Mouse (Mus musculus) kidney, embryonic 15.5 days (tissue): ENCODE measurements around the gene Ube2e2. TPM values are rescaled to one million over a fixed set of nuclear protein-coding genes. Genes with fewer than 3 reads are reported as not detected.
"Not testable (repeated sequence)": the region's sequence is repeated elsewhere in the genome, so short reads cannot be mapped to it uniquely, and the experiment has no call there.

Experiments
- ATAC-seq: fragments of 200-750 bp; cut with Nextera tagmentation; replicated peaks from 2 replicates; pipeline ENCODE4 v1.8.0; 2017; ENCODE audit warnings: moderate TSS enrichment; ENCODE audit not compliant: low FRiP score
- H3K27ac ChIP-seq: fragments of 300-500 bp; sonication (generic); 2 replicates; pipeline ENCODE4 v1.5.1; 2015; ENCODE audit warnings: mild to moderate bottlenecking, inconsistent platforms
- H3K27me3 ChIP-seq: fragments of 300-500 bp; sonication (generic); 2 replicates; pipeline ENCODE4 v1.6.1; 2015; ENCODE audit warnings: inconsistent platforms
- H3K36me3 ChIP-seq: fragments of 300-500 bp; sonication (generic); 2 replicates; pipeline ENCODE4 v1.6.1; 2015; ENCODE audit warnings: inconsistent platforms
- H3K4me1 ChIP-seq: fragments of 300-500 bp; sonication (generic); 2 replicates; pipeline ENCODE4 v1.6.1; 2015; ENCODE audit warnings: inconsistent platforms
- H3K4me2 ChIP-seq: fragments of 300-500 bp; sonication (generic); 2 replicates; pipeline ENCODE4 v1.6.1; 2015; ENCODE audit warnings: moderate library complexity, mild to moderate bottlenecking, inconsistent platforms
- H3K4me3 ChIP-seq: fragments of 300-500 bp; sonication (generic); replicated peaks from 2 replicates; pipeline ENCODE4 v1.5.1; 2015; ENCODE audit warnings: mild to moderate bottlenecking, inconsistent platforms
- H3K9ac ChIP-seq: fragments of 300-500 bp; sonication (generic); 2 replicates; pipeline ENCODE4 v1.6.1; 2015; ENCODE audit warnings: mild to moderate bottlenecking, inconsistent platforms
- H3K9me3 ChIP-seq: fragments of 300-500 bp; sonication (generic); replicated peaks from 2 replicates; pipeline ENCODE4 v1.6.1; 2016; ENCODE audit warnings: inconsistent platforms
- WGBS: fragments of 180-500 bp; shearing (Covaris S2); methylation state at CpG from one replicate; pipeline ENCODE4 v1.1.7; 2015; ENCODE audit warnings: mixed read lengths; 5-methylcytosine and 5-hydroxymethylcytosine counted together
- polyA plus RNA-seq: library from polyadenylated mRNA; unstranded; fragments of >200 nt; fragmentation: Nextera tagmentation; extraction: Ambion mirVana; gene quantifications from 2 replicates; pipeline ENCODE4 v1.2.1, GENCODE M21; 2015

Gene Ube2e2
- polyA plus RNA-seq, 1 experiment from 2014 or later, result 54.1 TPM

GRCm38 (mm10) chr14:18581735-18582134, 312.3 kb downstream of the Ube2e2 start:
- no peaks in the 10 kb centered on the region for H3K9me3 ChIP-seq
- WGBS, result 86% methylated on average over 4 of the region's 4 CpGs
- ATAC-seq, result no peak

GRCm38 (mm10) chr14:18574756-18575155, 319.3 kb downstream of the Ube2e2 start:
- H3K36me3 ChIP-seq, result no peaks in the 10 kb centered on the region
- 47% methylated on average over 2 of the region's 2 CpGs for WGBS
- no peaks in the 10 kb centered on the region for H3K27me3 ChIP-seq

More at GRCm38 (mm10) chr14:18581735-18582134, 312.3 kb downstream of the Ube2e2 start:
- Histone ChIP-seq H3K4me3 (no peak overlapping the region), H3K4me2 (no peak overlapping the region), H3K9ac (no peak overlapping the region), H3K27ac (no peak overlapping the region), H3K36me3 (no peaks in the 10 kb centered on the region), H3K27me3 (no peaks in the 10 kb centered on the region), H3K4me1 (no peaks in the 10 kb centered on the region)

GRCm38 (mm10) chr14:18574130-18574721, 319.8 kb downstream of the Ube2e2 start:
- Histone ChIP-seq H3K4me2 (no peak overlapping the region), H3K9me3 (no peaks in the 10 kb centered on the region), H3K4me1 (no peaks in the 10 kb centered on the region), H3K36me3 (no peaks in the 10 kb centered on the region), H3K9ac (no peak overlapping the region), H3K4me3 (no peak overlapping the region), H3K27me3 (no peaks in the 10 kb centered on the region), H3K27ac (no peak overlapping the region)
- ATAC-seq, result peak; percentile 74; the same call in 1 of the 2 replicates
- 83% methylated on average over 10 of the region's 10 CpGs for WGBS

More at GRCm38 (mm10) chr14:18574756-18575155, 319.3 kb downstream of the Ube2e2 start:
- no peak for ATAC-seq
- Histone ChIP-seq H3K4me3 (no peak overlapping the region), H3K9ac (no peak overlapping the region), H3K27ac (no peak overlapping the region), H3K4me1 (no peaks in the 10 kb centered on the region), H3K4me2 (no peak overlapping the region), H3K9me3 (no peaks in the 10 kb centered on the region)

GRCm38 (mm10) chr14:18573286-18573956, 320.6 kb downstream of the Ube2e2 start:
- no peaks in the 10 kb centered on the region for H3K4me1 ChIP-seq
- no peak overlapping the region for H3K9ac ChIP-seq
- ATAC-seq, result no peak
- no peak overlapping the region for H3K4me2 ChIP-seq
- no peaks in the 10 kb centered on the region for H3K36me3 ChIP-seq
- H3K4me3 ChIP-seq, result no peak overlapping the region
- H3K27me3 ChIP-seq, result no peaks in the 10 kb centered on the region
- 55% methylated on average over 4 of the region's 4 CpGs for WGBS
- H3K9me3 ChIP-seq, result no peaks in the 10 kb centered on the region
- no peak overlapping the region for H3K27ac ChIP-seq

- 48% methylated on average over 4 of the region's 4 CpGs for WGBS
- H3K36me3 ChIP-seq, result no peaks in the 10 kb centered on the region
- H3K27me3 ChIP-seq, result no peaks in the 10 kb centered on the region
- no peak overlapping the region for H3K4me3 ChIP-seq
- no peak for ATAC-seq
- H3K9me3 ChIP-seq, result no peaks in the 10 kb centered on the region
- H3K4me2 ChIP-seq, result no peak overlapping the region
- H3K9ac ChIP-seq, result no peak overlapping the region
- H3K27ac ChIP-seq, result no peak overlapping the region
- no peaks in the 10 kb centered on the region for H3K4me1 ChIP-seq
Observed at GRCm38 (mm10) chr14:18572852-18573251, 321.2 kb downstream of the Ube2e2 start.

GRCm38 (mm10) chr14:18569615-18570014, 324.5 kb downstream of the Ube2e2 start:
- H3K9ac ChIP-seq, result no peak overlapping the region
- no peaks in the 10 kb centered on the region for H3K9me3 ChIP-seq
- no peaks in the 10 kb centered on the region for H3K27me3 ChIP-seq
- H3K4me1 ChIP-seq, result no peaks in the 10 kb centered on the region
- H3K27ac ChIP-seq, result no peak overlapping the region
- ATAC-seq, result no peak
- no peaks in the 10 kb centered on the region for H3K36me3 ChIP-seq
- H3K4me2 ChIP-seq, result no peak overlapping the region
- H3K4me3 ChIP-seq, result no peak overlapping the region

GRCm38 (mm10) chr14:18564999-18565398, 329.1 kb downstream of the Ube2e2 start:
- H3K36me3 ChIP-seq, H3K27ac ChIP-seq, H3K9me3 ChIP-seq, H3K9ac ChIP-seq, ATAC-seq, H3K4me3 ChIP-seq, H3K4me2 ChIP-seq, H3K27me3 ChIP-seq, H3K4me1 ChIP-seq: not testable (repeated sequence)
- WGBS, result 82% methylated on average over 8 of the region's 8 CpGs

GRCm38 (mm10) chr14:18555287-18555686, 338.8 kb downstream of the Ube2e2 start:
- Histone ChIP-seq H3K9ac (no peak overlapping the region), H3K4me1 (no peaks in the 10 kb centered on the region), H3K27ac (no peak overlapping the region), H3K27me3 (no peaks in the 10 kb centered on the region), H3K4me3 (no peak overlapping the region), H3K4me2 (no peak overlapping the region), H3K36me3 (no peaks in the 10 kb centered on the region), H3K9me3 (no peaks in the 10 kb centered on the region)
- no peak for ATAC-seq
- 15% methylated on average over 1 of the region's 1 CpGs for WGBS

GRCm38 (mm10) chr14:18554627-18554988, 339.5 kb downstream of the Ube2e2 start:
- Histone ChIP-seq H3K36me3 (no peaks in the 10 kb centered on the region), H3K27ac (no peak overlapping the region), H3K4me2 (no peak overlapping the region), H3K27me3 (no peaks in the 10 kb centered on the region), H3K9me3 (no peaks in the 10 kb centered on the region), H3K9ac (no peak overlapping the region), H3K4me1 (no peaks in the 10 kb centered on the region), H3K4me3 (no peak overlapping the region)
- 76% methylated on average over 2 of the region's 2 CpGs for WGBS
- ATAC-seq, result no peak

- no peak overlapping the region for H3K27ac ChIP-seq
- H3K9me3 ChIP-seq, result no peaks in the 10 kb centered on the region
- no peaks in the 10 kb centered on the region for H3K4me1 ChIP-seq
- no peaks in the 10 kb centered on the region for H3K36me3 ChIP-seq
- no peak overlapping the region for H3K4me2 ChIP-seq
- no peaks in the 10 kb centered on the region for H3K27me3 ChIP-seq
- ATAC-seq, result no peak
- H3K9ac ChIP-seq, result no peak overlapping the region
- H3K4me3 ChIP-seq, result no peak overlapping the region
- WGBS, result 65% methylated on average over 3 of the region's 3 CpGs
Observed at GRCm38 (mm10) chr14:18553987-18554626, 340.0 kb downstream of the Ube2e2 start.

- Histone ChIP-seq H3K27me3 (no peaks in the 10 kb centered on the region), H3K9ac (no peak overlapping the region), H3K9me3 (no peaks in the 10 kb centered on the region), H3K4me3 (no peak overlapping the region), H3K4me2 (no peak overlapping the region), H3K4me1 (no peaks in the 10 kb centered on the region), H3K36me3 (no peaks in the 10 kb centered on the region), H3K27ac (no peak overlapping the region)
- ATAC-seq, result no peak
- 49% methylated on average over 5 of the region's 5 CpGs for WGBS
Observed at GRCm38 (mm10) chr14:18547541-18547940, 346.5 kb downstream of the Ube2e2 start.

- not testable (repeated sequence) for H3K27me3 ChIP-seq, H3K27ac ChIP-seq, H3K4me3 ChIP-seq, H3K4me1 ChIP-seq, H3K36me3 ChIP-seq, ATAC-seq, H3K9me3 ChIP-seq, H3K9ac ChIP-seq, H3K4me2 ChIP-seq
- WGBS, result 84% methylated on average over 4 of the region's 4 CpGs
Observed at GRCm38 (mm10) chr14:18539092-18539491, 355.0 kb downstream of the Ube2e2 start.
